In genomic region chr6:11925496-11926041, GRCm38 (mm10) we compare ENCODE assay signal across 8 mouse cellular contexts. TPM values are rescaled to one million over a fixed set of nuclear protein-coding genes. Genes with fewer than 3 reads are reported as not detected.
A peak's percentile ranks its signal among the peaks of the same experiment; 100 is the strongest.
DNase-seq lines count a peak whose midpoint lies in the region; ATAC-seq and TF ChIP-seq lines count a peak whose summit lies in the region.

No protein-coding gene starts in this region.

- peak overlapping the region; percentile 44; the same call in 1 of the 2 replicates for H3K27ac ChIP-seq in ES-E14 (ENCODE audit: insufficient read depth, low read depth, low read length, poor library complexity, severe bottlenecking)
- peak overlapping the region; percentile 96 for H3K27ac ChIP-seq in forebrain, embryonic 15.5 days (replicated peaks)
- H3K27ac ChIP-seq in layer of hippocampus, adult 2 months: peak overlapping the region; percentile 95
- H3K27ac ChIP-seq in lung, embryonic 14.5 days (ENCODE audit: low read depth): peak overlapping the region; percentile 98

- H3K4me2 ChIP-seq in forebrain, embryonic 15.5 days (replicated peaks): peak overlapping the region; percentile 58
- peak overlapping the region; percentile 74 for H3K4me2 ChIP-seq in lung, embryonic 14.5 days

- H3K4me3 ChIP-seq in ES-E14 (ENCODE audit: insufficient read depth in 1 of 2, low read depth in 1 of 2, low read length in 2 of 2, poor library complexity in 1 of 2, severe bottlenecking in 1 of 2): peak overlapping the region; percentile 66 to 79
- peak overlapping the region; percentile 82 for H3K4me3 ChIP-seq in forebrain, embryonic 15.5 days
- peak overlapping the region; percentile 79 for H3K4me3 ChIP-seq in layer of hippocampus, adult 2 months
- peak overlapping the region; percentile 85 for H3K4me3 ChIP-seq in lung, embryonic 14.5 days (ENCODE audit: low read depth, low read length)

- H3K27me3 ChIP-seq in forebrain, embryonic 15.5 days: no peaks in the 10 kb centered on the region
- H3K27me3 ChIP-seq in lung, embryonic 14.5 days (ENCODE audit: insufficient read depth, low read length): no peaks in the 10 kb centered on the region

- no peaks in the 10 kb centered on the region for H3K9me3 ChIP-seq in ES-E14 (ENCODE audit: control insufficient read depth, insufficient read depth, low read depth, low read length)
- peaks cover 4% of the 10 kb centered on the region; the same call in 1 of the 2 replicates for H3K9me3 ChIP-seq in forebrain, embryonic 15.5 days
- H3K9me3 ChIP-seq in lung, embryonic 14.5 days (ENCODE audit: low read depth, low read length): no peaks in the 10 kb centered on the region

- peak; percentile 65 for DNase-seq in ES-E14 (ENCODE audit: low read depth, low spot score)
- DNase-seq in cerebellum, adult 11 months: peak; percentile 81
- DNase-seq in heart, postnatal 36 days: peak; percentile 82 to 84
- DNase-seq in layer of hippocampus, adult 2 months (ENCODE audit: low spot score in 2 of 2): peak; percentile 86 to 90
- DNase-seq in lung, embryonic 14.5 days: peak; percentile 96
- peak; percentile 68 for DNase-seq in ovary, postnatal 10 days (ENCODE audit: low spot score)
- peak; percentile 86 to 90 for DNase-seq in thymus, postnatal 10 days (ENCODE audit: low spot score in 2 of 2)

- peak overlapping the region; percentile 89 for H3K9ac ChIP-seq in ES-E14 (ENCODE audit: insufficient read depth, low read depth, low read length, poor library complexity, severe bottlenecking)
- H3K9ac ChIP-seq in forebrain, embryonic 15.5 days (replicated peaks): peak overlapping the region; percentile 91
- peak overlapping the region; percentile 98 for H3K9ac ChIP-seq in lung, embryonic 14.5 days

- 0% methylated on average over 20 of the region's 20 CpGs for WGBS in forebrain, embryonic 15.5 days
- WGBS in lung, embryonic 14.5 days: under 1% methylated on average over 20 of the region's 20 CpGs

- 0 out of 2 replicates have a peak, but pooled peaks have one; percentile 2 for TF ChIP-seq CTCF in layer of hippocampus, adult 2 months (conservative IDR thresholded peaks at IDR 0.05)
- no peak for TF ChIP-seq CTCF in lung, embryonic 14.5 days (IDR thresholded peaks at IDR 0.05; ENCODE audit: low read depth)

- in situ Hi-C loops in ES-E14 (cut with MboI; ENCODE audit: low sequenced_read_pairs in 2 of 2, unreplicated experiment in 2 of 2): no loop called here

- peak; percentile 98 for ATAC-seq in forebrain, embryonic 15.5 days (replicated peaks)
- ATAC-seq in lung, embryonic 14.5 days (ENCODE audit: insufficient read depth): peak; percentile 95

- H3K36me3 ChIP-seq in ES-E14 (ENCODE audit: control insufficient read depth, insufficient read depth, low read length, poor library complexity, severe bottlenecking): peaks cover 3% of the 10 kb centered on the region; the same call in 1 of the 2 replicates
- H3K36me3 ChIP-seq in forebrain, embryonic 15.5 days: peaks cover 10% of the 10 kb centered on the region
- H3K36me3 ChIP-seq in lung, embryonic 14.5 days (ENCODE audit: insufficient read depth): peaks cover 12% of the 10 kb centered on the region

- intact Hi-C loops in heart, postnatal 36 days (cut with DNase I): loop anchor here (1.0 kb wide), 1 partner anchor 18 kb away; the partner anchor contains the start of genes Ndufa4 and Phf14

- no peaks in the 10 kb centered on the region for H3K4me1 ChIP-seq in ES-E14 (ENCODE audit: control insufficient read depth in 2 of 2, insufficient read depth in 2 of 2, low read length in 2 of 2, poor library complexity in 1 of 2)
- peaks cover 33% of the 10 kb centered on the region for H3K4me1 ChIP-seq in forebrain, embryonic 15.5 days
- 0 out of 2 replicates have a peak, but pooled peaks cover 3% of the 10 kb centered on the region for H3K4me1 ChIP-seq in lung, embryonic 14.5 days (ENCODE audit: insufficient read depth)

TF ChIP-seq in ES-E14, 5 proteins besides CTCF, POLR2A, EP300 and RAD21:
- TF ChIP-seq ZC3H11A (IDR thresholded peaks at IDR 0.05; ENCODE audit: borderline replicate concordance, low read depth, low read length): no peak
- 0 out of 2 replicates have a peak, but pooled peaks have one; percentile 25 for TF ChIP-seq HCFC1 (IDR thresholded peaks at IDR 0.05; ENCODE audit: borderline replicate concordance, insufficient read depth, low read length)

RNA-seq across cellular contexts. Expression of gene Phf14, which starts 18.0 kb away (rescaled TPM):
- total RNA-seq in ES-E14 (2012; rRNA removed): 16.1 and 22.6 TPM in 2 replicates
- polyA plus RNA-seq in forebrain, embryonic 15.5 days (2015; fragmentation: Nextera tagmentation; extraction: Ambion mirVana): 83.1 and 89.3 TPM in 2 replicates
- 10 to 100 TPM; 46.4 to 48.0 TPM for total RNA-seq in heart, postnatal 36 days (2021)
- 10 to 100 TPM; 80.5 to 82.9 TPM for total RNA-seq in layer of hippocampus, adult 2 months (2021)
- polyA plus RNA-seq in lung, embryonic 14.5 days (2014; fragmentation: Nextera tagmentation; extraction: Ambion mirVana): 71.6 and 75.9 TPM in 2 replicates

RNA-seq across cellular contexts. Expression of gene Ndufa4, which starts 18.3 kb away (rescaled TPM):
- 675 and 766 TPM in 2 replicates for total RNA-seq in ES-E14 (2012; rRNA removed)
- 804 and 834 TPM in 2 replicates for polyA plus RNA-seq in forebrain, embryonic 15.5 days (2015; fragmentation: Nextera tagmentation; extraction: Ambion mirVana)
- total RNA-seq in heart, postnatal 36 days (2021): 1,000 to 10,000 TPM; 3,069 to 3,251 TPM
- total RNA-seq in layer of hippocampus, adult 2 months (2021): 100 to 1,000 TPM; 698 to 706 TPM
- polyA plus RNA-seq in lung, embryonic 14.5 days (2014; fragmentation: Nextera tagmentation; extraction: Ambion mirVana): 968 and 977 TPM in 2 replicates

Comparison
In these comparisons a context has a peak if more than half of its experiments do, and no peak if none do; other contexts are left out.
1. Peak in every context shown above with its lines: DNase-seq, ATAC-seq, H3K4me3 ChIP-seq and H3K27ac ChIP-seq.
2. H3K27ac ChIP-seq: peak in every context shown above with its lines; median percentile 98 in lung, embryonic 14.5 days; 96 in forebrain, embryonic 15.5 days; 95 in layer of hippocampus, adult 2 months; 44 in ES-E14.